Mouse (Mus musculus): Measurements from ENCODE around the gene Gm20820.
"Not testable (repeated sequence)": the region's sequence is repeated elsewhere in the genome, so short reads cannot be mapped to it uniquely, and the experiment has no call there.

Gm20820 gene

DNA sequence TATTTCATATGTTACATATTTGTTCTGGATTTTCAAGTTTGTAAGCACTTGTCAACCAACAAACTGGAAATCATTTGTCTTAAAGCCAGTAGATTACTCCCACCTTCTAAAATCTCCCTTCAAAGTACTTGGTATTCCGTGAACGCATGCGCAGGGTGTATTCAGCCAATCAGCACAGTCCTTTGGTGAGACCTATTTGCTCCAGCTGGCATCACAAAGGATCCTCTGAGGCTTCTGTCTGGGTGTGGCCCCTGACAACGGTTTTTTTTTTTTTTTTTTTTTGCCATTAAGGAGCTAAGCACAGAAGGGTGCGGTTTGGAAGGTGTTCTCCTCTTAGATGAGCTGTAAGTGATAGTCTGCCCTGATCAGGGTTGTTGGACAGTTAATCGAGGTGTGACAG, at the start of gene Gm20820:
TSS of gene Gm20820 (plus strand) at position 301 of the 400 bp plus-strand sequence.
- not testable (repeated sequence) for DNase-seq (ENCODE audit: low read depth, low spot score)

All from A20 (cell line).